Mouse (Mus musculus) midbrain, embryonic 15.5 days (tissue): ENCODE data around the gene Clec4g. TPM values are rescaled to one million over a fixed set of nuclear protein-coding genes. Genes with fewer than 3 reads are reported as not detected.

Experiments
- ATAC-seq: fragments of 200-750 bp; cut with Nextera tagmentation; replicated peaks from 2 replicates; pipeline ENCODE4 v1.8.0; 2017; ENCODE audit warnings: moderate TSS enrichment
- H3K27ac ChIP-seq: fragments of 300-500 bp; sonication (generic); 2 replicates; pipeline ENCODE4 v1.5.1; 2015; ENCODE audit warnings: mild to moderate bottlenecking, inconsistent platforms
- H3K27me3 ChIP-seq: fragments of 300-500 bp; sonication (generic); replicated peaks from 2 replicates; pipeline ENCODE4 v1.6.1; 2015; ENCODE audit warnings: inconsistent platforms
- H3K36me3 ChIP-seq: fragments of 300-500 bp; sonication (generic); replicated peaks from 2 replicates; pipeline ENCODE4 v1.6.1; 2015; ENCODE audit warnings: inconsistent platforms
- H3K4me1 ChIP-seq: fragments of 300-500 bp; sonication (generic); 2 replicates; pipeline ENCODE4 v1.6.1; 2015; ENCODE audit warnings: inconsistent platforms
- H3K4me2 ChIP-seq: fragments of 300-500 bp; sonication (generic); 2 replicates; pipeline ENCODE4 v1.6.1; 2015; ENCODE audit warnings: inconsistent platforms, mild to moderate bottlenecking, moderate library complexity
- H3K4me3 ChIP-seq: fragments of 300-500 bp; sonication (generic); 2 replicates; pipeline ENCODE4 v1.5.1; 2015; ENCODE audit warnings: mild to moderate bottlenecking, inconsistent platforms
- H3K9ac ChIP-seq: fragments of 300-500 bp; sonication (generic); 2 replicates; pipeline ENCODE4 v1.6.1; 2015; ENCODE audit warnings: mild to moderate bottlenecking, inconsistent platforms
- H3K9me3 ChIP-seq: fragments of 300-500 bp; sonication (generic); 2 replicates; pipeline ENCODE4 v1.6.1; 2016; ENCODE audit warnings: inconsistent platforms
- WGBS: fragments of 180-500 bp; shearing (Covaris S2); methylation state at CpG from one replicate; pipeline ENCODE4 v1.1.7; 2015; ENCODE audit warnings: mixed read lengths; 5-methylcytosine and 5-hydroxymethylcytosine counted together
- polyA plus RNA-seq: library from polyadenylated mRNA; unstranded; fragments of >200 nt; fragmentation: Nextera tagmentation; extraction: Ambion mirVana; gene quantifications from 2 replicates; pipeline ENCODE4 v1.2.1, GENCODE M21; 2015

The Clec4g gene
- polyA plus RNA-seq, 1 experiment from 2014 or later: not detected

GRCm38 (mm10) chr8:3676993-3677579 lies 43.4 kb downstream of the Clec4g start:
- Histone ChIP-seq H3K9ac (peak overlapping the region; percentile 93), H3K4me1 (peaks cover 19% of the 10 kb centered on the region), H3K27me3 (no peaks in the 10 kb centered on the region), H3K4me3 (peak overlapping the region; percentile 94), H3K9me3 (no peaks in the 10 kb centered on the region), H3K27ac (peak overlapping the region; percentile 89), H3K4me2 (peak overlapping the region; percentile 67), H3K36me3 (peaks cover 16% of the 10 kb centered on the region; the same call in 1 of the 2 replicates)
- 0 out of 2 replicates have a peak, but pooled peaks have one; percentile 4 for ATAC-seq
- WGBS: 5% methylated on average over 15 of the region's 15 CpGs

GRCm38 (mm10) chr8:3676131-3676992 lies 44.1 kb downstream of the Clec4g start, which contains the start of gene Trappc5:
Gene Trappc5 (plus strand): TSS chr8:3676299.
- peaks cover 16% of the 10 kb centered on the region; the same call in 1 of the 2 replicates for H3K36me3 ChIP-seq
- H3K9ac ChIP-seq: peak within 1 kb of the TSS; percentile 93
- H3K4me1 ChIP-seq: peaks cover 24% of the 10 kb centered on the region
- peak within 1 kb of the TSS; percentile 94 for H3K4me3 ChIP-seq
- ATAC-seq: peak; percentile 83
- H3K9me3 ChIP-seq: no peaks in the 10 kb centered on the region
- no peaks in the 10 kb centered on the region for H3K27me3 ChIP-seq
- H3K27ac ChIP-seq: peak within 1 kb of the TSS; percentile 89
- H3K4me2 ChIP-seq: peak within 1 kb of the TSS; percentile 67
- WGBS: 1% methylated on average over 61 of the region's 61 CpGs

- no peak overlapping the region for H3K4me3 ChIP-seq
- H3K9me3 ChIP-seq: no peaks in the 10 kb centered on the region
- no peak overlapping the region for H3K27ac ChIP-seq
- no peak for ATAC-seq
- H3K4me1 ChIP-seq: peaks cover 27% of the 10 kb centered on the region
- H3K27me3 ChIP-seq: no peaks in the 10 kb centered on the region
- peaks cover 8% of the 10 kb centered on the region; the same call in 1 of the 2 replicates for H3K36me3 ChIP-seq
- no peak overlapping the region for H3K4me2 ChIP-seq
- WGBS: 54% methylated on average over 3 of the region's 3 CpGs
- no peak overlapping the region for H3K9ac ChIP-seq
These were observed 45.8 kb downstream of the Clec4g start for GRCm38 (mm10) chr8:3674671-3675070.

GRCm38 (mm10) chr8:3671980-3672491 lies 48.4 kb downstream of the Clec4g start, which contains the start of gene Fcor:
Gene Fcor (minus strand): TSS chr8:3672362.
- H3K36me3 ChIP-seq: no peaks in the 10 kb centered on the region
- peak within 1 kb of the TSS; percentile 42 for H3K9ac ChIP-seq
- under 1% methylated on average over 23 of the region's 23 CpGs for WGBS
- peak within 1 kb of the TSS; percentile 75 for H3K27ac ChIP-seq
- ATAC-seq: peak; percentile 89
- H3K27me3 ChIP-seq: no peaks in the 10 kb centered on the region
- no peaks in the 10 kb centered on the region for H3K9me3 ChIP-seq
- peak within 1 kb of the TSS; percentile 56 for H3K4me2 ChIP-seq
- peaks cover 12% of the 10 kb centered on the region; the same call in 1 of the 2 replicates for H3K4me1 ChIP-seq
- H3K4me3 ChIP-seq: peak within 1 kb of the TSS; percentile 53

GRCm38 (mm10) chr8:3670388-3670787 lies 50.1 kb downstream of the Clec4g start:
- H3K27me3 ChIP-seq: no peaks in the 10 kb centered on the region
- no peak overlapping the region for H3K4me3 ChIP-seq
- WGBS: 83% methylated on average over 2 of the region's 2 CpGs
- H3K9me3 ChIP-seq: no peaks in the 10 kb centered on the region
- H3K27ac ChIP-seq: no peak overlapping the region
- H3K9ac ChIP-seq: no peak overlapping the region
- H3K4me1 ChIP-seq: 0 out of 2 replicates have a peak, but pooled peaks cover 7% of the 10 kb centered on the region
- H3K4me2 ChIP-seq: no peak overlapping the region
- no peaks in the 10 kb centered on the region for H3K36me3 ChIP-seq
- no peak for ATAC-seq

GRCm38 (mm10) chr8:3665507-3665906 lies 54.9 kb downstream of the Clec4g start, which contains the start of gene Mcemp1:
Gene Mcemp1 (plus strand): TSS chr8:3665754.
- Histone ChIP-seq H3K9ac (no peak within 1 kb of the TSS), H3K36me3 (no peaks in the 10 kb centered on the region), H3K4me1 (no peaks in the 10 kb centered on the region), H3K27ac (no peak within 1 kb of the TSS), H3K9me3 (no peaks in the 10 kb centered on the region), H3K27me3 (no peaks in the 10 kb centered on the region), H3K4me3 (no peak within 1 kb of the TSS), H3K4me2 (no peak within 1 kb of the TSS)
- WGBS: 74% methylated on average over 6 of the region's 6 CpGs
- no peak for ATAC-seq

- H3K27me3 ChIP-seq: no peaks in the 10 kb centered on the region
- no peaks in the 10 kb centered on the region for H3K4me1 ChIP-seq
- H3K4me3 ChIP-seq: no peak overlapping the region
- 63% methylated on average over 5 of the region's 5 CpGs for WGBS
- H3K36me3 ChIP-seq: no peaks in the 10 kb centered on the region
- no peaks in the 10 kb centered on the region for H3K9me3 ChIP-seq
- H3K9ac ChIP-seq: no peak overlapping the region
- no peak for ATAC-seq
- no peak overlapping the region for H3K4me2 ChIP-seq
- no peak overlapping the region for H3K27ac ChIP-seq
These were observed 56.0 kb downstream of the Clec4g start for GRCm38 (mm10) chr8:3664405-3664804.

- ATAC-seq: no peak
- 86% methylated on average over 8 of the region's 8 CpGs for WGBS
These were observed 59.6 kb downstream of the Clec4g start for GRCm38 (mm10) chr8:3660889-3661288.

More at GRCm38 (mm10) chr8:3660889-3661288, 59.6 kb downstream of the Clec4g start:
- Histone ChIP-seq H3K4me2 (no peak overlapping the region), H3K27me3 (no peaks in the 10 kb centered on the region), H3K9me3 (no peaks in the 10 kb centered on the region), H3K4me1 (peaks cover 9% of the 10 kb centered on the region), H3K9ac (no peak overlapping the region), H3K27ac (no peak overlapping the region), H3K36me3 (no peaks in the 10 kb centered on the region), H3K4me3 (no peak overlapping the region)

Other genes starting within 250 kb of the Clec4g start
- gene Tex45, start 249.8 kb downstream of the Clec4g start, polyA plus RNA-seq: 0.23 and 0.49 TPM in 2 replicates
- 83.9 and 89.2 TPM in 2 replicates for gene Zfp358, start 227.5 kb downstream of the Clec4g start, polyA plus RNA-seq
- 126 and 130 TPM in 2 replicates for gene Mcoln1, start 220.2 kb downstream of the Clec4g start, polyA plus RNA-seq
- 42.5 and 45.5 TPM in 2 replicates for gene Pnpla6, start 205.3 kb downstream of the Clec4g start, polyA plus RNA-seq
- gene C330021F23Rik, start 152.7 kb downstream of the Clec4g start, polyA plus RNA-seq: 0.43 and 0.57 TPM in 2 replicates
- 51.8 and 53.5 TPM in 2 replicates for gene Camsap3, start 133.4 kb downstream of the Clec4g start, polyA plus RNA-seq
- gene Xab2, start 99.3 kb downstream of the Clec4g start, polyA plus RNA-seq: 54.2 and 58.7 TPM in 2 replicates
- gene Pet100, start 99.1 kb downstream of the Clec4g start, polyA plus RNA-seq: 73.4 and 84.0 TPM in 2 replicates
- gene Pcp2, start 95.1 kb downstream of the Clec4g start, polyA plus RNA-seq: 2.3 and 6.0 TPM in 2 replicates
- gene Stxbp2, start 89.7 kb downstream of the Clec4g start, polyA plus RNA-seq: 40.5 and 52.9 TPM in 2 replicates
- 0.37 and 0.57 TPM in 2 replicates for gene Retn, start 64.9 kb downstream of the Clec4g start, polyA plus RNA-seq
- gene Mcemp1, start 54.9 kb downstream of the Clec4g start, polyA plus RNA-seq: 0.15 and 0.26 TPM in 2 replicates
- 18.3 and 19.0 TPM in 2 replicates for gene Fcor, start 48.3 kb downstream of the Clec4g start, polyA plus RNA-seq
- 66.6 and 68.4 TPM in 2 replicates for gene Trappc5, start 44.4 kb downstream of the Clec4g start, polyA plus RNA-seq
- gene Fcer2a, start 26.5 kb downstream of the Clec4g start, polyA plus RNA-seq: 0.41 and 0.57 TPM in 2 replicates
- 0.23 TPM in 1 of 2 replicates, not detected in the other for gene Cd209a, start 28.3 kb upstream of the Clec4g start, polyA plus RNA-seq
- gene Cd209e, start 133.7 kb upstream of the Clec4g start, polyA plus RNA-seq: not detected in 2 replicates
- not detected in 2 replicates for gene Cd209d, start 157.9 kb upstream of the Clec4g start, polyA plus RNA-seq
- gene Cd209b, start 206.2 kb upstream of the Clec4g start, polyA plus RNA-seq: not detected in 2 replicates
- 0.57 and 0.80 TPM in 2 replicates for gene Cd209c, start 234.1 kb upstream of the Clec4g start, polyA plus RNA-seq